Mouse (Mus musculus) midbrain, embryonic 11.5 days (tissue): ENCODE measurements around the gene Acap3. TPM values are rescaled to one million over a fixed set of nuclear protein-coding genes. Genes with fewer than 3 reads are reported as not detected.

Source experiments
- ATAC-seq: fragments of 200-750 bp; cut with Nextera tagmentation; 2 replicates; pipeline ENCODE4 v1.8.0; 2017; ENCODE audit warnings: moderate TSS enrichment, moderate library complexity; ENCODE audit not compliant: low FRiP score
- DNase-seq: peaks from one replicate; pipeline ENCODE4 v3.0.0; 2015; ENCODE audit warnings: low spot score; ENCODE audit errors: missing footprints
- H3K27ac ChIP-seq: fragments of 300-500 bp; sonication (generic); 2 replicates; pipeline ENCODE4 v1.5.1; 2014; ENCODE audit warnings: low read depth, low read length
- H3K27me3 ChIP-seq: fragments of 300-500 bp; sonication (generic); 2 replicates; pipeline ENCODE4 v1.6.1; 2014; ENCODE audit warnings: mild to moderate bottlenecking, low read length, moderate library complexity, mixed read lengths; ENCODE audit not compliant: control insufficient read depth, insufficient read depth
- H3K36me3 ChIP-seq: fragments of 300-500 bp; sonication (generic); 2 replicates; pipeline ENCODE4 v1.6.1; 2014; ENCODE audit warnings: mild to moderate bottlenecking, low read length, moderate library complexity, mixed read lengths; ENCODE audit not compliant: control insufficient read depth, insufficient read depth
- H3K4me1 ChIP-seq: fragments of 300-500 bp; sonication (generic); 2 replicates; pipeline ENCODE4 v1.6.1; 2014; ENCODE audit warnings: low read length; ENCODE audit not compliant: control insufficient read depth, insufficient read depth
- H3K4me2 ChIP-seq: fragments of 300-500 bp; sonication (generic); 2 replicates; pipeline ENCODE4 v1.6.1; 2014; ENCODE audit warnings: mild to moderate bottlenecking, moderate library complexity
- H3K4me3 ChIP-seq: fragments of 300-500 bp; sonication (generic); 2 replicates; pipeline ENCODE4 v1.5.1; 2014; ENCODE audit warnings: low read depth, low read length
- H3K9ac ChIP-seq: fragments of 300-500 bp; sonication (generic); 2 replicates; pipeline ENCODE4 v1.6.1; 2014; ENCODE audit warnings: low read length
- H3K9me3 ChIP-seq: fragments of 300-500 bp; sonication (generic); 2 replicates; pipeline ENCODE4 v1.6.1; 2016; ENCODE audit warnings: low read length; ENCODE audit not compliant: control insufficient read depth
- WGBS: fragments of 180-500 bp; shearing (Covaris S2); extraction: QIAGEN DNeasy Blood & Tissue Kit; methylation state at CpG from one replicate; pipeline ENCODE4 v1.1.7; 2014; 5-methylcytosine and 5-hydroxymethylcytosine counted together
- polyA plus RNA-seq: library from polyadenylated mRNA; unstranded; fragments of >200 nt; fragmentation: Nextera tagmentation; extraction: Ambion mirVana; gene quantifications from 2 replicates; pipeline ENCODE4 v1.2.1, GENCODE M21; 2014

Acap3 gene
- polyA plus RNA-seq, 1 experiment from 2014 or later: 25.6 TPM

DNA sequence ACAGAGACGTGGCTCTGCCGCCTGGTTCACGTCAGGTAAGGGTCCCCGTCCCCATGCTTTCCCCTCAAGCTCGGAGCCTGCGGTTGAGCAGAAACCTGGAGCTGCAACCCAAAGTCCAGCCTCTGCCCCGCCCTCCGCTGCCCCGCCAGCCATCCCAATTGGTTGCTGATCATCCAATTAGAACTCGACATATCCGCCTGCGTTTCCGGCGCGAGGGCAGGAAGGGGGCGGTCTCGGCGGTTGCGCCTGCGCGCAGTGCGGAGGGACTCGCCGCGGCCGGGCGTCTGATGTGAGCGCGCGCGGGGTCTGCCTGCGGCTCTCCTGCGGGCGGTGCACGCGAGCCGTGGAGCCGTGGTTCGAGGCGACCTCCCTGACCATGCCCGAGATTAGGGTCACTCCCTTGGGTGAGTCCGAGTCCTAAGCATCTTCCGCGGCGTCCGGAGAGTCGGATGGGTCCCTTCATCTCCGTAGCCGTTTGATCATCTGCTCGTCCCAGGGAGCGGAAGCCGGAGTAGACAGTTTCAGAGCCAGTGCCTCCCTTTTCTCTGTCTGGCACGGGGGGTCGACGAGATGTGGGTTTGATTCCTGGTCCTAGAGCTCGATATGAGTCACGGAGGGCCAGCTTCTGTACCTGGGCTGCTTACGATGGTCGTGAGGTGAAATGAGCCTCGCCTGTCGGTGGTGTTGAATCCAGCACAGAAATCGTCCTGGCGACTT lies 22.1 kb upstream of the Acap3 start, which contains the start of the genes Cptp and Ints11:
Gene Cptp (minus strand): TSS at position 124 of the 717 bp plus-strand sequence.
Gene Ints11 (plus strand): TSS at position 230 of the 717 bp plus-strand sequence.
- DNase-seq (peak; percentile 99), ATAC-seq (peak; percentile 97)
- peak within 1 kb of the TSS; percentile 98 for H3K4me2 ChIP-seq
- H3K9me3 ChIP-seq: no peaks in the 10 kb centered on the region
- H3K9ac ChIP-seq: peak within 1 kb of the TSS; percentile 88
- H3K27ac ChIP-seq: peak within 1 kb of the TSS; percentile 35; the same call in 1 of the 2 replicates
- H3K4me3 ChIP-seq: peak within 1 kb of the TSS; percentile 81
- H3K36me3 ChIP-seq: peaks cover 13% of the 10 kb centered on the region
- H3K4me1 ChIP-seq: peaks cover 11% of the 10 kb centered on the region
- no peaks in the 10 kb centered on the region for H3K27me3 ChIP-seq
- under 1% methylated on average over 63 of the region's 63 CpGs for WGBS

DNA sequence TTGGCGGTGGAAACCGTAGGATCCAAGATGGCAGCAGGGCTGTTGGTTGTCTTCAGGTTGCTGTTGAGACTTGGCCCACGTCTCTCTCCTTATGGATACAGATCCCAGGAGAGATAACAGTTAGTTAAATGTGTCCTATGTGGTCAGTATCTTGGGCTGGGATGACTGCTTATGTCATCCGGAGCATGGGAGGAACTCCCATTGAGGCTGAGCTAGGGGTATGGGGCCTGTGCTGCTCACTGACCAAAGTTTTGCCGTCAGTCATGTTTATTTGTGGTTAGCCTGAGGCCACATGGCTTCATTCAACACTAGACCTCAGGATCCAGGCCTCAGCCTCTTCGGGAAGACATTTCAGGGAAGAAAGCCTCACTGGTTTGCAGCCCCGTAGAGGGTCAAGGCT lies 20.2 kb upstream of the Acap3 start:
- no peak overlapping the region for H3K4me2 ChIP-seq
- H3K4me3 ChIP-seq: no peak overlapping the region
- peaks cover 19% of the 10 kb centered on the region for H3K36me3 ChIP-seq

DNA sequence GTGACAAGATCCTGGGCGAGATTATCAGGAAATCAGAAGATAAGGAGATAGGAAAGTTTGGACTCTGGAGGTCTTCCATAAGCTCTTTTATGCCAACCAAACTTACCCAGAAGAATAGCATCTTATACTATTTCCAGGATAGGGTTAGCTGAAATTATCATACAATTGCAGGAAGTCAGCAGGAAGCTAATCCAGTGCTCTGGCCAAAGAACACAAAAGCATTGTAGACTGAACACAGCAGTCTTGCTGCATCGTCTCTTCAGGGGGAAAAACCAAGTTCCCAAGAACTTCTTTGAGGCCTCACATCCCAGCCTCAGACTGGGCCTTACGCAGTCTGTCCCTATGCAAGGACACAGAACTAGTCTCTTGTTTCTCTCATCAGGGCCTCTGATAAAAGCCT lies 8.0 kb upstream of the Acap3 start:
- Histone ChIP-seq H3K9ac (no peak overlapping the region), H3K27ac (no peak overlapping the region), H3K36me3 (peaks cover 26% of the 10 kb centered on the region), H3K4me2 (no peak overlapping the region), H3K4me1 (no peaks in the 10 kb centered on the region), H3K9me3 (no peaks in the 10 kb centered on the region), H3K4me3 (no peak overlapping the region), H3K27me3 (no peaks in the 10 kb centered on the region)
- DNase-seq (no peak), ATAC-seq (no peak)
- WGBS: 89% methylated on average over 3 of the region's 3 CpGs

More for the DNA sequence above, 20.2 kb upstream of the Acap3 start:
- Histone ChIP-seq H3K9me3 (no peaks in the 10 kb centered on the region), H3K27ac (no peak overlapping the region), H3K27me3 (no peaks in the 10 kb centered on the region), H3K9ac (no peak overlapping the region), H3K4me1 (peaks cover 11% of the 10 kb centered on the region)
- DNase-seq: no peak
- no peak for ATAC-seq
- WGBS: 95% methylated on average over 7 of the region's 7 CpGs

DNA sequence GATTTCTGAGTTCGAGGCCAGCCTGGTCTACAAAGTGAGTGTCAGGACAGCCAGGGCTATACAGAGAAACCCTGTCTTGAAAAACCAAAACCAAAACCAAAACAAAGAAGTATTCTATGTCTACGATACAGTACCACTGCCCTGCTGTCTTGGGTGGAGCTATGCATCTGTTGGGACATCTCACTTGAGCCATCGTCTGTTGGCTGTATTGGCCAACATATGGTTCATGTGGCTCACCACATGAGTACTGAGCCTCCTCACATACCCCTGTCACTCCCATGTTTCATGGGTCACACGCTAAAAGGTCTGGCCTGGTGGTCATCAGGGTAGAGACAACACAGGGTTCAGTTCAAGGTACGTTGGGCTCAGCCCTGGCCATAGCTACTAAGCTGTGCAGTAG lies 5.3 kb upstream of the Acap3 start:
- ATAC-seq (no peak), DNase-seq (peak; percentile 59)
- H3K36me3 ChIP-seq: peaks cover 27% of the 10 kb centered on the region
- H3K27ac ChIP-seq: no peak overlapping the region
- H3K4me3 ChIP-seq: no peak overlapping the region
- no peak overlapping the region for H3K9ac ChIP-seq
- WGBS: 93% methylated on average over 5 of the region's 5 CpGs
- H3K4me1 ChIP-seq: peaks cover 9% of the 10 kb centered on the region
- H3K9me3 ChIP-seq: no peaks in the 10 kb centered on the region
- H3K4me2 ChIP-seq: no peak overlapping the region
- H3K27me3 ChIP-seq: no peaks in the 10 kb centered on the region

DNA sequence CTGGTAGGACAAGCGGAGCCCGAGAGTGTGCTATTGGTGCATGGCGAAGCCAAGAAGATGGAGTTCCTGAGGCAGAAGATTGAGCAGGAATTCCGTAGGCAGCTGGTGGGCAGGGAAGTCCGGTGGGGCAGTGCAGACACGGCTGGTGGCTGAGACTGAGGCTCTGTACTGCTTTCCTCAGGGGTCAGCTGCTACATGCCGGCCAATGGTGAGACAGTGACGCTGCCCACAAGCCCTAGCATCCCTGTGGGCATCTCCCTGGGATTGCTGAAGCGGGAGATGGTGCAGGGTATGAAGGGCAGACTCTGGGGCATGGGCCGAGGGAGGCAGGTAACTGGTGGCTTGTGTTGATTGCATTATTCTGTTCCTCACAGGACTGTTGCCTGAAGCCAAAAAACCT lies 3.9 kb upstream of the Acap3 start:
- H3K27me3 ChIP-seq: no peaks in the 10 kb centered on the region
- peaks cover 9% of the 10 kb centered on the region for H3K4me1 ChIP-seq
- H3K9ac ChIP-seq: no peak overlapping the region
- 91% methylated on average over 10 of the region's 10 CpGs for WGBS
- no peak overlapping the region for H3K4me2 ChIP-seq
- no peak for DNase-seq
- H3K9me3 ChIP-seq: no peaks in the 10 kb centered on the region
- ATAC-seq: no peak
- H3K36me3 ChIP-seq: peaks cover 27% of the 10 kb centered on the region
- H3K4me3 ChIP-seq: no peak overlapping the region
- no peak overlapping the region for H3K27ac ChIP-seq

DNA sequence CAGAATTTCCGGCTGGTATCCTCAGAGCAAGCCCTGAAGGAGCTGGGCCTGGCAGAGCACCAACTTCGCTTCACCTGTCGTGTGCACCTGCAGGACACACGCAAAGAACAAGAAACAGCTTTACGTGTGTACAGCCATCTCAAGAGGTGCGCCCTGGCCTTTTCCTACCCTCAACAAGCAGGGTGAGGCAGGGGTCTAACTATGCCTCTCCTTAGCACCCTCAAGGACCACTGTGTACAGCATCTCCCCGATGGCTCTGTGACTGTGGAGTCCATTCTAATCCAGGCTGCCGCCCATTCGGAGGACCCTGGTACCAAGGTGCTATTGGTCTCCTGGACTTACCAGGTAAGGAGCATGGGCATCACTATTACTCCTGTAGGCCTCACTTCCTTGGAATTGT lies 3.4 kb upstream of the Acap3 start:
- DNase-seq: no peak
- Histone ChIP-seq H3K9me3 (no peaks in the 10 kb centered on the region), H3K4me2 (no peak overlapping the region), H3K9ac (no peak overlapping the region), H3K4me1 (peaks cover 9% of the 10 kb centered on the region), H3K36me3 (peaks cover 27% of the 10 kb centered on the region), H3K4me3 (no peak overlapping the region), H3K27ac (no peak overlapping the region), H3K27me3 (no peaks in the 10 kb centered on the region)
- no peak for ATAC-seq
- WGBS: 95% methylated on average over 9 of the region's 9 CpGs

DNA sequence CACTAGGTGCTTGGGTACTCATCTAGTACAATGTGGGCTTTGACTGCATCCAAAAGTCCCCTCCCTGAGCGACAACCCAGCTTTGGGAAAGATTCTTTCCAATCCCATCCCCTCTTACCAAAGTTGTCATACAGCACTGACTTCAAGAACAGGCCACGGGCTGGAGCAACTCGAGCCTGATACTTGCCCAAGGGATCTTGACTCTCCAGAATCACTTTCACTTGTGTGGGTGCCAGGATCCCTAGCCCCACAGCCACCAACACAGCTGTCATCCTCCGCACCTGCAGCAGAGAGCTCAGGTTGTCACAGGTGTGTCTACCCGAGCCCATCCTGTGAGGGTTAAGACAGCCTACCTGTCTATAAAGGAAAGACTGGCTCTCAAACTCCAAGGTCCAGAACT lies 2.3 kb upstream of the Acap3 start:
- DNase-seq (no peak), ATAC-seq (no peak)
- Histone ChIP-seq H3K4me2 (no peak overlapping the region), H3K9ac (no peak overlapping the region), H3K4me1 (peaks cover 18% of the 10 kb centered on the region), H3K27me3 (no peaks in the 10 kb centered on the region), H3K27ac (no peak overlapping the region), H3K9me3 (no peaks in the 10 kb centered on the region), H3K4me3 (no peak overlapping the region), H3K36me3 (peaks cover 27% of the 10 kb centered on the region)
- WGBS: 88% methylated on average over 5 of the region's 5 CpGs

DNA sequence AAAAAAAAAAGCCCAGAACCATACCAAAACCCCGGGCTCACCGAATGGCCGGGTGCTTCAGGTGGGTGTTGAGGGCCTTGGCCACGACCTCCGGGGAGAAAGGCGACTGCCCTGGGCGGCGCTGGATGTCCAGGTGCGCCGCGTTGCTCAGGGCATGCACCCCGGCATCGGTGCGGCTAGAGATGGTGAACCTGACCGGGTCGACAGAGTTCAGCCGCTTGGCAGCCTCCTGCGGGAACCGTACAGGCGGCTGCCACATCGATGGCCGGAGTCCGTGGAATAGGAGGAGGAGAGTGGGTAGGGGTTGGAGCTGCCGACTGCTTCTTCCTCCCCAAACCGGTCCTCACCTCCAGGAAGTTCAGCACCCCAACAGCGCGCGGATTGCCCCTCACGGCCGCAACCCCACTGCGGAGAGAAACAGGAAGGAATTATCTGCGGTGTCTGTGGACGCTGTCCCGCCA lies 581 bp upstream of the Acap3 start:
- Histone ChIP-seq H3K4me3 (peak overlapping the region; percentile 92), H3K4me1 (peaks cover 26% of the 10 kb centered on the region), H3K27ac (no peak overlapping the region), H3K9ac (peak overlapping the region; percentile 90), H3K4me2 (peak overlapping the region; percentile 99), H3K27me3 (no peaks in the 10 kb centered on the region), H3K9me3 (no peaks in the 10 kb centered on the region), H3K36me3 (peaks cover 20% of the 10 kb centered on the region)
- WGBS: under 1% methylated on average over 34 of the region's 34 CpGs
- ATAC-seq (no peak; the same call in 1 of the 2 replicates), DNase-seq (no peak)

DNA sequence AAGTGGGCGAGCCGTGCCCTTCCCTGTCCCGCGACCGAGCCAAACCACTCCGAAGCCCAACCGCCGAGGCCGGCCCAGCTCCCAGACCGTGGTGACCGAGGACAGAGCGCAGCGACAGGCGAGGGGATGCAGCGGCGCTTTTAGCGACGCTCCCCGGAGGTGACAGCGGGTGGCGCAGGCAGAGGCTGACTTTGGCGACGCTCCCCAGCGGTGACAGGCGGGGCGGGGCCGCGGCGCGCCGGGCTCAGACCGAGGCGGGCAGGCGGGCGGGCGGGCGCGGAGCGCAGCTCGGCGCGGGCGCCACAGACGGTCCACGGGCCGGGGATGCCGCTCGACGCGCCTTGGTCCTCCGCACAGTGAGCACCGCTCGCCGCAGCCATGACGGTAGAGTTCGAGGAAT lies 395 bp downstream of the Acap3 start:
- H3K36me3 ChIP-seq: peaks cover 20% of the 10 kb centered on the region
- peak overlapping the region; percentile 99 for H3K4me2 ChIP-seq
- ATAC-seq: peak; percentile 91
- WGBS: under 1% methylated on average over 56 of the region's 56 CpGs
- no peaks in the 10 kb centered on the region for H3K27me3 ChIP-seq
- peak overlapping the region; percentile 96 for H3K27ac ChIP-seq
- H3K9ac ChIP-seq: peak overlapping the region; percentile 90
- no peaks in the 10 kb centered on the region for H3K9me3 ChIP-seq
- H3K4me3 ChIP-seq: peak overlapping the region; percentile 92
- peak; percentile 97 for DNase-seq
- peaks cover 26% of the 10 kb centered on the region for H3K4me1 ChIP-seq
